Mouse (Mus musculus) limb, embryonic 14.5 days (tissue): ENCODE data around the gene Cited2. TPM values are rescaled to one million over a fixed set of nuclear protein-coding genes. Genes with fewer than 3 reads are reported as not detected.

Experiments used
- ATAC-seq: fragments of 200-750 bp; cut with Nextera tagmentation; 2 replicates; pipeline ENCODE4 v1.8.0; 2017; ENCODE audit warnings: low read depth, moderate number of reproducible peaks, moderate TSS enrichment; ENCODE audit not compliant: low FRiP score
- DNase-seq: peaks from one replicate; pipeline ENCODE4 v3.0.0-alpha.2; 2015; ENCODE audit warnings: low spot score
- H3K27ac ChIP-seq: fragments of 300-500 bp; sonication (generic); replicated peaks from 2 replicates; pipeline ENCODE4 v1.5.1; 2014; ENCODE audit warnings: low read depth, mild to moderate bottlenecking, low read length, moderate library complexity, mixed read lengths
- H3K27me3 ChIP-seq: fragments of 300-500 bp; sonication (generic); 2 replicates; pipeline ENCODE4 v1.6.1; 2014; ENCODE audit warnings: low read length, mixed read lengths; ENCODE audit not compliant: control insufficient read depth, insufficient read depth
- H3K36me3 ChIP-seq: fragments of 300-500 bp; sonication (generic); 2 replicates; pipeline ENCODE4 v1.6.1; 2014; ENCODE audit warnings: mild to moderate bottlenecking, low read length, moderate library complexity, mixed read lengths; ENCODE audit not compliant: control insufficient read depth, insufficient read depth
- H3K4me1 ChIP-seq: fragments of 300-500 bp; sonication (generic); 2 replicates; pipeline ENCODE4 v1.6.1; 2014; ENCODE audit warnings: antibody characterized with exemption, low read length, mixed read lengths; ENCODE audit not compliant: control insufficient read depth, insufficient read depth
- H3K4me2 ChIP-seq: fragments of 300-500 bp; sonication (generic); replicated peaks from 2 replicates; pipeline ENCODE4 v1.6.1; 2014; ENCODE audit warnings: low read depth, mild to moderate bottlenecking, low read length, moderate library complexity; ENCODE audit not compliant: severe bottlenecking
- H3K4me3 ChIP-seq: fragments of 300-500 bp; sonication (generic); replicated peaks from 2 replicates; pipeline ENCODE4 v1.5.1; 2014; ENCODE audit warnings: low read length
- H3K9ac ChIP-seq: fragments of 300-500 bp; sonication (generic); 2 replicates; pipeline ENCODE4 v1.6.1; 2014; ENCODE audit warnings: mild to moderate bottlenecking, low read depth, low read length, moderate library complexity; ENCODE audit not compliant: severe bottlenecking
- H3K9me3 ChIP-seq: fragments of 300-500 bp; sonication (generic); 2 replicates; pipeline ENCODE4 v1.6.1; 2016; ENCODE audit warnings: low read length; ENCODE audit not compliant: control insufficient read depth
- POLR2A ChIP-seq: fragments of 200-500 bp; IDR thresholded peaks from 2 replicates; pipeline ENCODE4 v1.8.0; 2012; ENCODE audit warnings: inconsistent platforms, mild to moderate bottlenecking, moderate library complexity, borderline replicate concordance; ENCODE audit not compliant: insufficient read depth, insufficient read length; ENCODE audit errors: extremely low read depth
- WGBS: fragments of 180-500 bp; shearing (Covaris S2); extraction: QIAGEN DNeasy Blood & Tissue Kit; methylation state at CpG from one replicate; pipeline ENCODE4 v1.1.7; 2014; 5-methylcytosine and 5-hydroxymethylcytosine counted together
- polyA plus RNA-seq, 2 experiments: library from polyadenylated mRNA; depleted of rRNA in 1 of 2; stranded (reverse) in 1 of 2; unstranded in 1 of 2; fragments of >200 nt; fragmentation: Nextera tagmentation in 1 of 2; extraction: Ambion mirVana in 1 of 2; gene quantifications; 2 replicates each; pipeline versions ENCODE4 v1.2.1 to v1.2.3; 2012 to 2014

Gene Cited2
- polyA plus RNA-seq, 2 experiments = 44.7 to 55.7 TPM

DNA sequence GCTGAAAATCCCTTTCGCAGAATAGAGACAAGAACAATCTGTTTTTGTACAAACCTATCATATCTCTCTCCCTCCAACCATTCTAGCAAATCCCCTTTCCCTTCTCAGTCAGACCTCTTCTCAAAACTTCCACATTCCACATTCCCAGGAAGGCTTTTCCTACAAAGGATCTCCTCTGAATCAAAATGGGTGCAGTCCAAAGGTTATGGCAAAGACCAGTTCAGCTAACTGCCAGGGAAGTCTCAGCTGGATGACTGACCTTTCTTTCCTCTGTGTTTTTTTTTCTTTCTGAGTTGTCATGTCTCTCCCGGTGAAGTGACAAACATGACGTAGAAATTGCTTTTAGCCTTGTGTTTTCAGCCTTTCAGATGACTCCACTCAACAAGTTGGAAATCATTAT, 27.2 kb upstream of the Cited2 start:
- no peak for TF ChIP-seq POLR2A
- WGBS = 90% methylated on average over 3 of the region's 3 CpGs

GRCm38 (mm10) chr10:17697376-17698265, 25.4 kb upstream of the Cited2 start:
- no peak for TF ChIP-seq POLR2A

More for the DNA sequence above, 27.2 kb upstream of the Cited2 start:
- DNase-seq (no peak), ATAC-seq (no peak)
- no peak overlapping the region for H3K4me2 ChIP-seq
- no peaks in the 10 kb centered on the region for H3K9me3 ChIP-seq
- no peak overlapping the region for H3K4me3 ChIP-seq
- no peaks in the 10 kb centered on the region for H3K36me3 ChIP-seq
- H3K4me1 ChIP-seq = no peaks in the 10 kb centered on the region
- H3K9ac ChIP-seq = no peak overlapping the region
- no peaks in the 10 kb centered on the region for H3K27me3 ChIP-seq
- H3K27ac ChIP-seq = no peak overlapping the region

GRCm38 (mm10) chr10:17705466-17705973, 17.5 kb upstream of the Cited2 start:
- no peaks in the 10 kb centered on the region for H3K27me3 ChIP-seq
- H3K27ac ChIP-seq = no peak overlapping the region
- no peaks in the 10 kb centered on the region for H3K9me3 ChIP-seq
- WGBS = 26% methylated on average over 4 of the region's 4 CpGs
- DNase-seq (no peak), ATAC-seq (no peak)
- no peak overlapping the region for H3K4me2 ChIP-seq
- H3K4me3 ChIP-seq = no peak overlapping the region
- TF ChIP-seq POLR2A = no peak
- no peak overlapping the region for H3K9ac ChIP-seq
- no peaks in the 10 kb centered on the region for H3K4me1 ChIP-seq
- H3K36me3 ChIP-seq = no peaks in the 10 kb centered on the region

More at GRCm38 (mm10) chr10:17697376-17698265, 25.4 kb upstream of the Cited2 start:
- DNase-seq (no peak), ATAC-seq (no peak)
- no peak overlapping the region for H3K9ac ChIP-seq
- no peaks in the 10 kb centered on the region for H3K9me3 ChIP-seq
- no peak overlapping the region for H3K4me3 ChIP-seq
- no peak overlapping the region for H3K4me2 ChIP-seq
- H3K4me1 ChIP-seq = no peaks in the 10 kb centered on the region
- no peaks in the 10 kb centered on the region for H3K36me3 ChIP-seq
- WGBS = 45% methylated on average over 7 of the region's 7 CpGs
- no peak overlapping the region for H3K27ac ChIP-seq
- H3K27me3 ChIP-seq = no peaks in the 10 kb centered on the region

DNA sequence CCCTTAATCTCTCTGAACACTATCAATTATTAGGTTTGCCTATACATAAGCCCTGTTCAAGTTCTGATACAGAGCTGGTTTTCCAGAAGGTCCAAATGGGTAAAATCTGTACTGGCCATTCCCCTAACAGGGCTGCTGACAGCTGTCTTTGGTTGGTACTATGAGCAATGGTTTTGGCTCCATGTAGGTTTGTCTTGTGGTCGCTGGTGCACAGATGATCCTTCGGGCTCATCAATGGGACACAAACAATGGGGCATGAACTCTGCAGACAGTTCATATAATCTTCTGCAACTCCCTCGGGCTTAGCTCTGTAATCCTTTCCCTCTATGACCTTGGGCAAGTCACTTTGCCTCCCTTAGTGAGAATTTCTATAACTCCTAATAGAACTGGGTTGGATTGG, 12.3 kb upstream of the Cited2 start:
- Histone ChIP-seq H3K4me1 (no peaks in the 10 kb centered on the region), H3K27me3 (no peaks in the 10 kb centered on the region), H3K4me2 (no peak overlapping the region), H3K9ac (no peak overlapping the region), H3K36me3 (no peaks in the 10 kb centered on the region), H3K4me3 (no peak overlapping the region), H3K9me3 (no peaks in the 10 kb centered on the region), H3K27ac (no peak overlapping the region)
- ATAC-seq = no peak
- TF ChIP-seq POLR2A = no peak
- no peak for DNase-seq
- 92% methylated on average over 3 of the region's 3 CpGs for WGBS

DNA sequence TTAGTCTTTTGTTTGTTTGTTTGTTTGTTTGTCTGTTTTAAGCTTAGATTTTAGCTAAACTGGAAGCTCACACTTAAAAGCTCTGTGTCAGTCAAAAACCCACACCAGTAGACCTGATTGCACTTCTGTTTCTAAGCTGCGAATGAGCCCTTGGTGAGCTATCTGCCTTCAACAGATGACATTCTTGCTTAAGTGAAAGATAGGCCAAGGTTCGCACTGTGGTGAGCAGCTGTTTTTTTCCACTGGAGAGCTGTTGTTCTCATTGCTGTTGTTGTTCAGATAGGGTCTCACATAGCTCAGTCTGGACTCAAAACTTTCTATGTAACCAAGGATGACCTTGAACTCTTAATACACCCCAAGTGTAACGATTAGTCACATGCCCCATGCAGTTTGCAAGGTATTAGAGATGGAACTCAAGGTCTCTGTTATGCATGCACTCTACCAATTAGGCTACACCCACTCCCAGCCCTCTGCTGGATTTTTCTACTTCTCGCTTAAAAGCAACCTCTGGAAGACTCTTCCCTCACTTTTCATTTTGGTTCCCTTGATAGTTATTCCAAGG, 3.9 kb upstream of the Cited2 start:
- no peaks in the 10 kb centered on the region for H3K36me3 ChIP-seq
- H3K4me2 ChIP-seq = no peak overlapping the region
- no peak overlapping the region for H3K4me3 ChIP-seq
- DNase-seq (no peak), ATAC-seq (no peak)
- no peak overlapping the region for H3K9ac ChIP-seq
- H3K27me3 ChIP-seq = no peaks in the 10 kb centered on the region
- H3K4me1 ChIP-seq = no peaks in the 10 kb centered on the region
- H3K27ac ChIP-seq = no peak overlapping the region
- WGBS = 86% methylated on average over 4 of the region's 4 CpGs
- no peak for TF ChIP-seq POLR2A
- H3K9me3 ChIP-seq = no peaks in the 10 kb centered on the region
